Mouse (Mus musculus): Measurements from ENCODE around the gene Mef2a. TPM values are rescaled to one million over a fixed set of nuclear protein-coding genes. Genes with fewer than 3 reads are reported as not detected.

Mef2a gene
- polyA plus RNA-seq, 1 experiment from 2014 or later, result 32.6 TPM

- Histone ChIP-seq H3K27ac (no peak overlapping the region), H3K4me2 (replicated peaks) (no peak overlapping the region), H3K4me3 (no peak overlapping the region), H3K36me3 (no peaks in the 10 kb centered on the region), H3K27me3 (no peaks in the 10 kb centered on the region), H3K9me3 (no peaks in the 10 kb centered on the region), H3K9ac (no peak overlapping the region), H3K4me1 (no peaks in the 10 kb centered on the region)
- WGBS, result 66% methylated on average over 5 of the region's 5 CpGs
- ATAC-seq (ENCODE audit: insufficient number of reproducible peaks, insufficient read depth, low FRiP score, low TSS enrichment), result no peak
Observed at GRCm38 (mm10) chr7:67390760-67391159, 18.1 kb upstream of the Mef2a start.

GRCm38 (mm10) chr7:67390095-67390494, 17.4 kb upstream of the Mef2a start:
- Histone ChIP-seq H3K27me3 (no peaks in the 10 kb centered on the region), H3K4me3 (no peak overlapping the region), H3K36me3 (no peaks in the 10 kb centered on the region), H3K4me2 (replicated peaks) (no peak overlapping the region), H3K27ac (no peak overlapping the region), H3K4me1 (no peaks in the 10 kb centered on the region), H3K9me3 (no peaks in the 10 kb centered on the region), H3K9ac (no peak overlapping the region)
- WGBS, result 77% methylated on average over 7 of the region's 7 CpGs
- no peak for ATAC-seq (ENCODE audit: insufficient number of reproducible peaks, insufficient read depth, low FRiP score, low TSS enrichment)

GRCm38 (mm10) chr7:67384942-67385872, 12.5 kb upstream of the Mef2a start:
- no peaks in the 10 kb centered on the region for H3K9me3 ChIP-seq
- whole genome bisulfite sequencing, result 75% methylated on average over 6 of the region's 6 CpGs
- no peak for ATAC-seq (ENCODE audit: insufficient number of reproducible peaks, insufficient read depth, low FRiP score, low TSS enrichment)

GRCm38 (mm10) chr7:67380174-67381129, 7.8 kb upstream of the Mef2a start:
- no peak overlapping the region for H3K27ac ChIP-seq
- ATAC-seq (ENCODE audit: insufficient number of reproducible peaks, insufficient read depth, low FRiP score, low TSS enrichment), result no peak
- H3K9me3 ChIP-seq, result no peaks in the 10 kb centered on the region
- H3K27me3 ChIP-seq, result no peaks in the 10 kb centered on the region
- no peak overlapping the region for H3K4me2 ChIP-seq (replicated peaks)
- H3K9ac ChIP-seq, result no peak overlapping the region
- WGBS, result 91% methylated on average over 6 of the region's 6 CpGs
- H3K4me3 ChIP-seq, result no peak overlapping the region
- no peaks in the 10 kb centered on the region for H3K36me3 ChIP-seq
- H3K4me1 ChIP-seq, result no peaks in the 10 kb centered on the region

More at GRCm38 (mm10) chr7:67384942-67385872, 12.5 kb upstream of the Mef2a start:
- 0 out of 2 replicates have a peak overlapping the region, but pooled peaks have one; percentile 11 for H3K27ac ChIP-seq
- H3K4me3 ChIP-seq, result no peak overlapping the region
- H3K4me2 ChIP-seq (replicated peaks), result no peak overlapping the region
- no peaks in the 10 kb centered on the region for H3K27me3 ChIP-seq
- no peak overlapping the region for H3K9ac ChIP-seq
- H3K36me3 ChIP-seq, result no peaks in the 10 kb centered on the region
- no peaks in the 10 kb centered on the region for H3K4me1 ChIP-seq

- Histone ChIP-seq H3K9me3 (no peaks in the 10 kb centered on the region), H3K36me3 (no peaks in the 10 kb centered on the region), H3K27ac (no peak overlapping the region), H3K4me2 (replicated peaks) (no peak overlapping the region), H3K4me1 (peaks cover 10% of the 10 kb centered on the region; the same call in 1 of the 2 replicates), H3K4me3 (no peak overlapping the region), H3K27me3 (no peaks in the 10 kb centered on the region), H3K9ac (no peak overlapping the region)
- WGBS, result 81% methylated on average over 6 of the region's 6 CpGs
- ATAC-seq (ENCODE audit: insufficient number of reproducible peaks, insufficient read depth, low FRiP score, low TSS enrichment), result no peak
Observed at GRCm38 (mm10) chr7:67376796-67377195, 4.1 kb upstream of the Mef2a start.

GRCm38 (mm10) chr7:67373975-67374374, 1.3 kb upstream of the Mef2a start:
- no peak for ATAC-seq (ENCODE audit: insufficient number of reproducible peaks, insufficient read depth, low FRiP score, low TSS enrichment)
- whole genome bisulfite sequencing, result 42% methylated on average over 5 of the region's 5 CpGs
- no peak overlapping the region for H3K9ac ChIP-seq
- H3K4me3 ChIP-seq, result 0 out of 2 replicates have a peak overlapping the region, but pooled peaks have one; percentile 96
- H3K9me3 ChIP-seq, result no peaks in the 10 kb centered on the region
- no peaks in the 10 kb centered on the region for H3K36me3 ChIP-seq
- H3K27ac ChIP-seq, result peak overlapping the region; percentile 98
- peak overlapping the region; percentile 93 for H3K4me2 ChIP-seq (replicated peaks)
- H3K4me1 ChIP-seq, result peaks cover 10% of the 10 kb centered on the region; the same call in 1 of the 2 replicates
- no peaks in the 10 kb centered on the region for H3K27me3 ChIP-seq

GRCm38 (mm10) chr7:67373584-67373960, 914 bp upstream of the Mef2a start:
- Histone ChIP-seq H3K27ac (peak overlapping the region; percentile 98), H3K27me3 (no peaks in the 10 kb centered on the region), H3K9me3 (no peaks in the 10 kb centered on the region), H3K4me1 (peaks cover 10% of the 10 kb centered on the region; the same call in 1 of the 2 replicates), H3K4me3 (peak overlapping the region; percentile 96), H3K36me3 (no peaks in the 10 kb centered on the region), H3K4me2 (replicated peaks) (peak overlapping the region; percentile 93), H3K9ac (peak overlapping the region; percentile 98)
- WGBS, result 22% methylated on average over 6 of the region's 6 CpGs
- ATAC-seq (ENCODE audit: insufficient number of reproducible peaks, insufficient read depth, low FRiP score, low TSS enrichment), result no peak

- Histone ChIP-seq H3K4me3 (peak overlapping the region; percentile 96), H3K4me1 (peaks cover 10% of the 10 kb centered on the region; the same call in 1 of the 2 replicates), H3K4me2 (replicated peaks) (peak overlapping the region; percentile 93), H3K9ac (peak overlapping the region; percentile 98), H3K36me3 (no peaks in the 10 kb centered on the region), H3K9me3 (no peaks in the 10 kb centered on the region), H3K27ac (peak overlapping the region; percentile 98), H3K27me3 (no peaks in the 10 kb centered on the region)
- WGBS, result under 1% methylated on average over 53 of the region's 75 CpGs
- peak; percentile 70 for ATAC-seq (ENCODE audit: insufficient number of reproducible peaks, insufficient read depth, low FRiP score, low TSS enrichment)
Observed at GRCm38 (mm10) chr7:67371891-67372672, 576 bp downstream of the Mef2a start.

- ATAC-seq (ENCODE audit: insufficient number of reproducible peaks, insufficient read depth, low FRiP score, low TSS enrichment), result no peak
- Histone ChIP-seq H3K36me3 (no peaks in the 10 kb centered on the region), H3K9me3 (no peaks in the 10 kb centered on the region), H3K27ac (no peak overlapping the region), H3K27me3 (no peaks in the 10 kb centered on the region), H3K4me2 (replicated peaks) (peak overlapping the region; percentile 93), H3K4me1 (peaks cover 10% of the 10 kb centered on the region; the same call in 1 of the 2 replicates), H3K4me3 (peak overlapping the region; percentile 96), H3K9ac (peak overlapping the region; percentile 98)
- 14% methylated on average over 10 of the region's 10 CpGs for WGBS
Observed at GRCm38 (mm10) chr7:67371351-67371890, 1.2 kb downstream of the Mef2a start.

- ATAC-seq (ENCODE audit: insufficient number of reproducible peaks, insufficient read depth, low FRiP score, low TSS enrichment), result no peak
- Histone ChIP-seq H3K4me2 (replicated peaks) (no peak overlapping the region), H3K27ac (no peak overlapping the region), H3K9ac (no peak overlapping the region), H3K36me3 (no peaks in the 10 kb centered on the region), H3K9me3 (no peaks in the 10 kb centered on the region), H3K4me3 (no peak overlapping the region), H3K27me3 (no peaks in the 10 kb centered on the region), H3K4me1 (peaks cover 10% of the 10 kb centered on the region; the same call in 1 of the 2 replicates)
- 81% methylated on average over 4 of the region's 4 CpGs for WGBS
Observed at GRCm38 (mm10) chr7:67369645-67370044, 3.0 kb downstream of the Mef2a start.
